Mouse (Mus musculus) gonadal fat pad, adult 2 months (tissue): ENCODE measurements around the gene Maz. TPM values are rescaled to one million over a fixed set of nuclear protein-coding genes. Genes with fewer than 3 reads are reported as not detected.

Source experiments
- DNase-seq: peaks from one replicate; pipeline ENCODE4 v3.0.0-alpha.2; 2012; ENCODE audit warnings: low read depth
- polyA plus RNA-seq: library from polyadenylated mRNA; depleted of rRNA; stranded (reverse); fragments of >200 nt; gene quantifications from 2 replicates; pipeline ENCODE4 v1.2.3, GENCODE M21; 2012; rRNA removed

Gene Maz
- polyA plus RNA-seq: 80.5 and 81.9 TPM in 2 replicates

- DNase-seq: peak; percentile 89
These were observed at the start of gene Maz for GRCm38 (mm10) chr7:127026984-127027726. TSS of gene Maz (minus strand) at chr7:127027037.

- DNase-seq: no peak
These were observed 49.4 kb upstream of the Maz start for GRCm38 (mm10) chr7:127076188-127076587.

- no peak for DNase-seq
These were observed 46.4 kb upstream of the Maz start for GRCm38 (mm10) chr7:127073221-127073620.

- no peak for DNase-seq
These were observed 44.1 kb upstream of the Maz start for GRCm38 (mm10) chr7:127070871-127071413.

GRCm38 (mm10) chr7:127066317-127066716 lies 39.5 kb upstream of the Maz start:
- DNase-seq: no peak

GRCm38 (mm10) chr7:127065538-127065937 lies 38.7 kb upstream of the Maz start:
- no peak for DNase-seq

- DNase-seq: no peak
These were observed 28.3 kb upstream of the Maz start for GRCm38 (mm10) chr7:127055026-127055585.

GRCm38 (mm10) chr7:127041851-127042672 lies 15.2 kb upstream of the Maz start, which contains the start of gene Kif22:
TSS of gene Kif22 (minus strand) at chr7:127042471.
- DNase-seq: no peak

GRCm38 (mm10) chr7:127031244-127031643 lies 4.4 kb upstream of the Maz start:
- no peak for DNase-seq

- no peak for DNase-seq
These were observed 3.3 kb upstream of the Maz start for GRCm38 (mm10) chr7:127030172-127030571.

GRCm38 (mm10) chr7:127027885-127028284 lies 1.0 kb upstream of the Maz start:
- no peak for DNase-seq

GRCm38 (mm10) chr7:127026616-127026983 lies 237 bp downstream of the Maz start:
- no peak for DNase-seq

GRCm38 (mm10) chr7:127026161-127026600 lies 656 bp downstream of the Maz start:
- DNase-seq: no peak

GRCm38 (mm10) chr7:127025556-127026160 lies 1.2 kb downstream of the Maz start:
- no peak for DNase-seq

GRCm38 (mm10) chr7:127024755-127025555 lies 1.9 kb downstream of the Maz start:
- no peak for DNase-seq

- DNase-seq: no peak
These were observed 2.7 kb downstream of the Maz start for GRCm38 (mm10) chr7:127023896-127024690.

- DNase-seq: no peak
These were observed 3.6 kb downstream of the Maz start for GRCm38 (mm10) chr7:127023272-127023691.

- no peak for DNase-seq
These were observed 4.1 kb downstream of the Maz start for GRCm38 (mm10) chr7:127022528-127023271.
